Mouse (Mus musculus): ENCODE measurements around the gene Ak2. TPM values are rescaled to one million over a fixed set of nuclear protein-coding genes. Genes with fewer than 3 reads are reported as not detected.
A peak's percentile ranks its signal among the peaks of the same experiment; 100 is the strongest.

Gene Ak2
- polyA plus RNA-seq, 1 experiment from 2014 or later, result 168 TPM

DNA sequence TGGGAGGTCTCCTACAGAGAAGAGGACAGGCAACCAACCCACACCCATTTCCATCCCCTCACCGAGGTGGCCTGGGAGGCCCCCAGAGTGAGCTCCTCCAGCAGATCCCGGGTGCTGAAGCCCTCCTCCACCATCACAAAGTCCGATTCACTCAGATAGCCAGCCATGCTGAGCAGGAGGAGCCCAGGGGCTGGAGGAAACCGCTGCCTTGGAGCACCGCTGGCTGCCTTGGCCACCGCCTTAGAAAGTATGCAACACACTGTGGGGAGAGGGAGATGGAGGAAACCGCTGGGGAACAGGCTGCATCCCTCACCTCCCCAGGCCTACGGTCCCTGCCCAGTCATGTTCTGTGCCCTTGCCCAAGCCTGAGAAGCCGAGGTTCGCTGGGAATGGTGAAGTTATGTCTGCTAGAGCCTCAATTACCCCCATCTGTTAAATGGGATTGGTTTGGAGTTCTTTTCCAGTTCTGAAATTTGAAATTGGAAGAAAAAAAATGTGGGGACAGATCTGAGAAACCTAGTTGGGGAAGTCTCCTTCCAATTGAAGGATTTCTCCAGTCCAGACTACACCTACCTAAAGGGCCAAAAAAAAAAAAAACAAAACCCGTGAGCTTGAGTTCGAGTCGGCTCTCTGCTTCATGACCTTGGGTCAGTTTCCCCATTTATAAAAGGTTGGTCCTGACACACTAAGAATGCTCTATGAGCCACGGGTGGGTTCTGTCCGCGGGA lies 30.3 kb upstream of the Ak2 start:
- peaks cover 38% of the 10 kb centered on the region for H3K4me1 ChIP-seq (replicated peaks)
- WGBS, result 3% methylated on average over 16 of the region's 16 CpGs
- peak; percentile 30 for DNase-seq (ENCODE audit: low spot score)

DNA sequence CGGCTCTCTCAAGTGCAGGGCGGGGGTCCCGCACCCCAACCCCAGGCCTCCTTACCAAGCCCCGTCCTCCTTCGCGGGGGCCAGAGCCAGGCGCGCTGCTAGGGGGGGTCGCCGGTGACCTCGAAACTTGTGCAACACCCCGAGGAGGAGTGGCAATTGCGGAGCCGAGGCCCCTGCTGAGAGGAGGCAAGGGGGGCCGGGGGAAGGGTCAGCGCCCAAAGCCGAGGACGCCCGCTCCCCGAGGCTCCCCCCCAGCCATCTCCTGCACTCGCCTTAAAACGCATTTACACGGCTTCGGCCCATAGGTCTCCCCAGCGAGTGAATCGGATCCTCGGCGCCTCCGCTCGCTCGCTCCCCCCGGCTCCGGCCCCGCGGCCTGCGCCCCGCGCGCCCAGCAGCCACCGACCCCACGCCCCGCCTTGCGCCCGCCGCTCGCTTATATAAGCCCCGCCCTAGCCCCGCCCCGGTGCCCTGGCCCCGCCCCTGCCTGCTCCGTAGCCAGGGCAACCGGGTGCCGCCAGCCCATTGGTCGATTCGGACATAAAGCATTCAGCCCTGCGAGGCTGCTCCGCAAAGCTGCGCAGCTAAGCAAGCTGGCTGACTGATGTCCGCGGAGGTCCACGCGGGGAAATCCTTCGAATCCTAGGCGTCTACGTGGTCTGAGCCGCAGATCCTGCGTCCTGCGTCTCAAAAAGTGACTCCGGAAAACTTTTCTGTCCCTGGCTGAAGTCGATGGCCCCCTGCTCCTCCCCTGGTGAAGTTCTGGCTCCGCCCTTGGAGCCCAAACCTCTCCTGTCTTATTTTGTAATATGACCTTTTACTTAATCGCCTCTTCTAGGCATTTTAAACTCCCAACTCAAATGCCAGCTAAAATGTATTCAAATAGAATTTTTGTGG lies 29.5 kb upstream of the Ak2 start, which contains the start of gene Azin2:
TSS of gene Azin2 (minus strand) at position 414 of the 897 bp plus-strand sequence.
- peak within 1 kb of the TSS; percentile 81 for H3K4me3 ChIP-seq
- H3K27ac ChIP-seq, result peak within 1 kb of the TSS; percentile 93
- no peaks in the 10 kb centered on the region for H3K36me3 ChIP-seq
- H3K9me3 ChIP-seq, result no peaks in the 10 kb centered on the region
- H3K27me3 ChIP-seq (ENCODE audit: insufficient read depth, poor library complexity, severe bottlenecking), result peaks cover 45% of the 10 kb centered on the region
- peaks cover 42% of the 10 kb centered on the region for H3K4me1 ChIP-seq (replicated peaks)
- DNase-seq (ENCODE audit: low spot score), result peak; percentile 97
- under 1% methylated on average over 72 of the region's 72 CpGs for WGBS

More for the DNA sequence above, 30.3 kb upstream of the Ak2 start:
- H3K9me3 ChIP-seq, result no peaks in the 10 kb centered on the region
- H3K27ac ChIP-seq, result peak overlapping the region; percentile 93
- peaks cover 45% of the 10 kb centered on the region for H3K27me3 ChIP-seq (ENCODE audit: insufficient read depth, poor library complexity, severe bottlenecking)
- no peaks in the 10 kb centered on the region for H3K36me3 ChIP-seq
- H3K4me3 ChIP-seq, result peak overlapping the region; percentile 81

DNA sequence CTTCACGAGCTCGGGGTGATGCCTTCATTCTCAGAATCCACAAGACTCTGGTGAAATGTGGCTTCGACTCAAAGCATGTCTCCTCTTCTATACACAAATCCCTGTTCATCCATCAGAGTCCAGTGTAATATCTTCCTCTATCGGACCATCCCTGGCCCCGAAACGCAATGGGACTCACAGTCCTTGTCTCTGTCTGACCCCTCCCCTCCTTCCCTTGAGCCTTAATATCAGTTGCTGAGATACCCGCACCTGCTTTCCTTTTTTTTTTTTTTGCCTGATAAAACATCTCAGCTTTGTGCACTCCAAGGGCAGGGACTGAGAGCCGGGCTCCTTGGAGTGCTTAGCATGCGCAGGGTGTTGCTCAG lies 28.9 kb upstream of the Ak2 start:
- Histone ChIP-seq H3K27me3 (ENCODE audit: insufficient read depth, poor library complexity, severe bottlenecking) (peaks cover 45% of the 10 kb centered on the region), H3K36me3 (no peaks in the 10 kb centered on the region), H3K4me3 (peak overlapping the region; percentile 81), H3K4me1 (replicated peaks) (peaks cover 37% of the 10 kb centered on the region), H3K9me3 (no peaks in the 10 kb centered on the region), H3K27ac (peak overlapping the region; percentile 93; the same call in 1 of the 2 replicates)
- DNase-seq (ENCODE audit: low spot score), result no peak
- WGBS, result 9% methylated on average over 9 of the region's 9 CpGs

DNA sequence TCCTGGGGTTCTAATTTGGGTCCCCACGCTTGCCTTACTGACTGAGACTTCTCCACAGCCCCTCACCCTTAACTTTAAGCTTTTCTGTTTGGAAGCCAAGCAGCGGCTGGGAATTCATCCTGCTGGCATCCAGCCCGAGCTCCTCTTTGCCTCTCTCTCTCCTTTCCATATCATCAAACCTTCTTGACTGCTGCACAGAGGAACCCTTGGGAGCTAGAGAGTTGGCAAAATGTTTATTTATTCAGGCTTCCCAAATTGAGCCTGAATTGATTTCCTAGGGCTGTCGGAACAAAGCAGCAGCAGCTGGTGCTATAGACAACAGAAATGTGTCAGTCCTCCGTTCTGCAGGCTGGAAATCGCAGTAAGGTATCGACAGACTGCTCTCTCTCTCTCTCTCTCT lies 25.0 kb upstream of the Ak2 start:
- H3K27me3 ChIP-seq (ENCODE audit: insufficient read depth, poor library complexity, severe bottlenecking), result peaks cover 25% of the 10 kb centered on the region
- H3K36me3 ChIP-seq, result no peaks in the 10 kb centered on the region
- peaks cover 26% of the 10 kb centered on the region for H3K4me1 ChIP-seq (replicated peaks)
- 45% methylated on average over 7 of the region's 7 CpGs for WGBS
- H3K9me3 ChIP-seq, result no peaks in the 10 kb centered on the region
- no peak overlapping the region for H3K4me3 ChIP-seq
- no peak for DNase-seq (ENCODE audit: low spot score)
- H3K27ac ChIP-seq, result 0 out of 2 replicates have a peak overlapping the region, but pooled peaks have one; percentile 35

DNA sequence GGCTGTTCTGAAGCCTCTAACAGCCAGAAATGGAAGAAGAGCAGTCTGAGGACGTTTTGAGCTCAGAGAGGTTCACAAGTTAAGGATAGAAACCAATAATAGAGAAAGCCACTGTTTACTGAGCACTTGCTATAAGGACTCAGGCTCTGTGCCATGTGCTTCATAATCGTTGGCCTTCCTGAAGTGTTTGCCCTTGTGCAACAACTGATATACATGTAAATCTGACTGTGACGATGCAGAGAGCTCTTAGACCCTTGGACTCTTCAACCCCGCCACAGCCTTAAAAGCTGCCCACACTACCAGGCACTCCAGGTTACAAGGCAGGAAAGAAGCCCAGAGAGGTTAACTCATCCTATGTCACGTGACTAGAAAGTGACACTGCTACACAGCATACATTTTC lies 22.7 kb upstream of the Ak2 start:
- no peaks in the 10 kb centered on the region for H3K9me3 ChIP-seq
- 84% methylated on average over 5 of the region's 5 CpGs for WGBS
- no peak for DNase-seq (ENCODE audit: low spot score)
- no peak overlapping the region for H3K27ac ChIP-seq
- no peaks in the 10 kb centered on the region for H3K36me3 ChIP-seq
- H3K27me3 ChIP-seq (ENCODE audit: insufficient read depth, poor library complexity, severe bottlenecking), result peaks cover 16% of the 10 kb centered on the region
- no peak overlapping the region for H3K4me3 ChIP-seq
- H3K4me1 ChIP-seq (replicated peaks), result peaks cover 15% of the 10 kb centered on the region

DNA sequence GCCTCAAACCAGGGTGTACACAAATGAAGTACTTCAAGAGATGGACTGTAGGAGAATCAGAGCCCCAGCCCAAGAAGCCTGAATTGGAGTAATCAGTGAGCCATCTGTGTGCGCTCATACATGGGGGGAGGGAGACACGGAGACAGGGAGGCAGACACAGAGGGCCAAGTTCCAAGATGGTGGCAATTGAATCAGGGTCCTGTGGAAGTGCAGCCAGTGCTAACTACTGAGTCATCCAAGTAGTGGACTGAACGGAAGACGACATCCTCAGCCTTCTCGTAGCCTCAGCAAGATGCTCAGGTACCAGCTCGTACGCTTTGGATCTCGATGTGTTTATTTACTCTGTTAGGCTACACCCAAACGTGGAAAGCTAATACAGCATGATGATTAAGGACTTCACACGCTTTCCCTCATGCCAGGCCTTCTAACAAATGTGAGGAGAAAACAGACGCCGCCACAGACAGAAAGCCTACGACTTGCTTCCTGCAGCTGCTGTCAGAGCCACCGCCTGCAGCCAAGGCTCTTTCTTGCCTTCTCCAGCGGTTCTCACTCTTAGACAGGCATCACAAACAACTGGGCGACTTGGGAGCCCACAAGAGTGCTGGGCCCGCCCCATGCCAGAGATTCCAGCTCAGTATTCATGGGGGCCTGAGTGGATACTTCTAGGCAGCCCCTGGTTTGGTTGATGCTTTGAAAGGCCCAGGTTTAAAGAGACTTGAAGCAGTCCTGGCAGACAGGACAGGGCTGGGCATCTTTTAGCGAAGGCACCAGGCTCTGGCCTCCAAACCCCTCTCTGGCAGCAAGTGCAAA lies 21.9 kb upstream of the Ak2 start:
- DNase-seq (ENCODE audit: low spot score), result no peak
- 74% methylated on average over 18 of the region's 18 CpGs for WGBS
- H3K4me3 ChIP-seq, result no peak overlapping the region
- peaks cover 11% of the 10 kb centered on the region; the same call in 1 of the 2 replicates for H3K27me3 ChIP-seq (ENCODE audit: insufficient read depth, poor library complexity, severe bottlenecking)
- H3K9me3 ChIP-seq, result no peaks in the 10 kb centered on the region
- H3K27ac ChIP-seq, result no peak overlapping the region
- H3K4me1 ChIP-seq (replicated peaks), result peaks cover 15% of the 10 kb centered on the region
- H3K36me3 ChIP-seq, result no peaks in the 10 kb centered on the region

DNA sequence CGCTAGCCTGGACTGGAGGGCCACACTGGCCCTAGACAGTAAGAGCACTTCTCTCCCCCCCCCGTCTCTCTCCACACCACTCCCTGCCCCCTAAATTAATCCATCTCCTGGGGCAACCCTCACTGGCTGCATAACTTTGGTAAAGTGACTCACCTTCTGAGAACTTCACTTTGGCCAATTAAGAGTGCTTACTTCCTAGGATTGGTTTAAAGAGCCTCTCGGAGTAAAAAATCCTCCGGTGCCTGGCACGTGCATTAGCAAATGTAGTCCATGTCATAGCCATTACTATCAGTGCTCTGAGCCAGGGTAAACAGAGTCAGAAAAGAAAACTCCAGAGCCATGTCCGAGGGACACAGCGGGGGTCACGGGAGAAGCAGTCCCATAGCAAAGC lies 21.3 kb upstream of the Ak2 start:
- Histone ChIP-seq H3K9me3 (no peaks in the 10 kb centered on the region), H3K36me3 (no peaks in the 10 kb centered on the region), H3K4me1 (replicated peaks) (peaks cover 15% of the 10 kb centered on the region), H3K4me3 (no peak overlapping the region), H3K27ac (no peak overlapping the region), H3K27me3 (ENCODE audit: insufficient read depth, poor library complexity, severe bottlenecking) (peaks cover 5% of the 10 kb centered on the region; the same call in 1 of the 2 replicates)
- 83% methylated on average over 7 of the region's 8 CpGs for WGBS
- DNase-seq (ENCODE audit: low spot score), result no peak

DNA sequence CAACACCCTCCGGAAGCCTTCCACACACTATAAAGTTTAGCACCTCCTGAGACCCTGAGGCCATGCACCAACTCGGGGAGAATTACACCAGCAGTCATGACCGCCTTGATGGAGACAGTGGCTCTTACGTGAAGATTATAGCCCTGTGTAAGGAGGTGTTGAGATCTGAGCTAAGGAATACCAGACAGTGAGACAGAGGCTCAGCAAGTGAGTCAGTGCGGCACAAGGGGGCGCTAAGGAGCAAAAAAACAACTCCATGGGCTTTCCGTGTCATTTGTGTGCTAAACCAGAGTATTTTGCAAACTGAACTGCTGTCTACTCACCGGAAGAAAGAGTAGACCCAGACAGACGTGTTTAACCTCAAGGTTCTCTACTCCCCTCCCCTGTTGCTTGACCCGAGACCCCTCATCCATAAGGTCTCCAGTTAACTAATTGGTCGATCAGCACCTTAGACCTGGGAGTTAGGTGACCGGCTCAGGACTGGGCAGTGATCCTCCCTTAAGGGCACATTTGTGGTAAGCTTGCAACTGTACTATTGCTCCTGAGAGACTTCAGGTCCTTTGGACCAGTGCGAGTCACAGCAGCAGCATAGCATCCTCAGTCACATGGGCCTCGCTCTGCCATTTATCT lies 20.6 kb upstream of the Ak2 start:
- no peaks in the 10 kb centered on the region for H3K9me3 ChIP-seq
- DNase-seq (ENCODE audit: low spot score), result peak; percentile 73
- H3K4me1 ChIP-seq (replicated peaks), result peaks cover 15% of the 10 kb centered on the region
- WGBS, result 44% methylated on average over 14 of the region's 14 CpGs
- H3K4me3 ChIP-seq, result no peak overlapping the region
- no peaks in the 10 kb centered on the region for H3K36me3 ChIP-seq
- H3K27me3 ChIP-seq (ENCODE audit: insufficient read depth, poor library complexity, severe bottlenecking), result peaks cover 4% of the 10 kb centered on the region; the same call in 1 of the 2 replicates
- H3K27ac ChIP-seq, result no peak overlapping the region

DNA sequence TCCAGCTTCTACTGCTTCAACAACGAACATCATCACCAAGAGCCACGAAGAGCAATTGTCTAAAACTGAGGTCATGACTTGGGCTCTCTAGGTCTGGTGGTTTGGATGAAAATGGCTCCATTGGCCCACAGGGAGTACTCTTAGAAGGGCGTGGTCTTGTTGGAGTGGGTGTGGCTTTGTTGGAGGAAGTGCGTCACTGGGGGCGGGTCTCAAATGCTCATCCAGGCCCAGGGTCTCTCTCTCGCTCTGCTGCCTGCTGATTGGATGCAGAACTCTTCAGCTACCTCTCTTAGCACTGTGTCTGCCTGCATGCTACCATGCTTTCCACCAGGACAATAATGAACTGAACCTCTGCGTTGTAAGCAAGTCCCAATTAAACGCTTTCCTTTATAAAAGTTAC lies 17.1 kb upstream of the Ak2 start:
- Histone ChIP-seq H3K27ac (no peak overlapping the region), H3K4me1 (replicated peaks) (0 out of 2 replicates have a peak, but pooled peaks cover 4% of the 10 kb centered on the region), H3K4me3 (no peak overlapping the region), H3K9me3 (no peaks in the 10 kb centered on the region), H3K27me3 (ENCODE audit: insufficient read depth, poor library complexity, severe bottlenecking) (no peaks in the 10 kb centered on the region), H3K36me3 (no peaks in the 10 kb centered on the region)
- WGBS, result 86% methylated on average over 8 of the region's 8 CpGs
- no peak for DNase-seq (ENCODE audit: low spot score)

DNA sequence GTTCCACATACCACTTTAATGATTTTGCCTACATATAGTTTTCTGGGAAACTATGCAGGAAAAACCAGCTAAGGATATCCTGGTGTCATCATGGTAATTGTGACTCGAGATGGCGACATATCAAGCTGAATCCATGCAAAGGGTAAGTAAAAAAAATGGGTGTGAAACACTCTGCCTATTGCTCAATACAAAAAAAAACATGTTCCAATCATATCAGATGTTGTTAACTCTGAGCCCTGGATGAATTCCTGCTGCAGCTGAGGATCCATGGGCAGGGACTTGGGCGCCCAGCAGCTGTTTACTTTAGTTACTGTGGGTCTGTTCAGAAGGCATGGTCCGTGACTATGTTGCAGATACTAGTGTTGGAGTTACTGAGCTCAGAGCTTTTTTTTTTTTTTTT lies 15.2 kb upstream of the Ak2 start:
- no peak for DNase-seq (ENCODE audit: low spot score)
- WGBS, result 88% methylated on average over 4 of the region's 4 CpGs
- Histone ChIP-seq H3K27ac (no peak overlapping the region), H3K4me1 (replicated peaks) (no peaks in the 10 kb centered on the region), H3K27me3 (ENCODE audit: insufficient read depth, poor library complexity, severe bottlenecking) (no peaks in the 10 kb centered on the region), H3K4me3 (no peak overlapping the region), H3K9me3 (no peaks in the 10 kb centered on the region), H3K36me3 (no peaks in the 10 kb centered on the region)

DNA sequence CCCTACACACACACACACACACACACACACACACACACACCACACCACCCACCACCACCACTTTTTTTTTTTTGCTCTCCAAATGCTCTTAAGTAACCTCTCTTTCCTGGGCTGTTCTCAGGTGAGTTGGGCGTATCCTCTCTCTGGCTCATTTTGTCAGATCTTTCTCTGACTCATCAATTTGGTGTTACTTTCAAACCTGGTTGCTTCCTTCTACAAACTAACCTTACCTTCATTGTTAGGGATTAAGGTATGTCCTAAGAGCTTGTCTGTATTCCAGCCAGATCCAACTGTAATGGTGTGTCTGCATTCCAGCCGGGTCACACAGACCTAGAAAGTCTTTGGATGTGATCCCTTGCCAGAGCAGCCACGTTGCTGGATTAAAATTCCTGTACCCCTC lies 14.5 kb upstream of the Ak2 start:
- no peak for DNase-seq (ENCODE audit: low spot score)
- no peak overlapping the region for H3K27ac ChIP-seq
- H3K9me3 ChIP-seq, result no peaks in the 10 kb centered on the region
- 76% methylated on average over 3 of the region's 3 CpGs for WGBS
- no peaks in the 10 kb centered on the region for H3K27me3 ChIP-seq (ENCODE audit: insufficient read depth, poor library complexity, severe bottlenecking)
- no peaks in the 10 kb centered on the region for H3K36me3 ChIP-seq
- no peaks in the 10 kb centered on the region for H3K4me1 ChIP-seq (replicated peaks)
- H3K4me3 ChIP-seq, result no peak overlapping the region

DNA sequence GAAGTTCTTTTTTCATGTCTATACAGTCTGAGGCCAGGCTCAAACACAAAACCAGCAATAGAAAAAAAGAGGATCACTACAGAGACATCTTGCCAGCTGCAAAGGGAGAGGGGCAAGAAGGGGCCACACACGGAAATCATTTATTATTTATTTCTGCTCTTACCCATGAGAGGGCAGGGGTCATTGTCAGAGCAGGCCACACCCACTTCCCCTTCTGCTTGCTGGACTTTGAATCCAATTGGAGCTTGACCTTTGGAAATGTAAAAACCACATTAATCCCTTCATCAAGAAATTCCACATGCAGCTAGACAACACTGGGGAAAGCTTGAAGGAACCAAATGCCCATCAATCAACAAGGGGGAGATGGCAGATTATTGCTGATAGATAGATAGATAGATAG lies 13.1 kb upstream of the Ak2 start:
- H3K4me3 ChIP-seq, result no peak overlapping the region
- no peak overlapping the region for H3K27ac ChIP-seq
- H3K36me3 ChIP-seq, result no peaks in the 10 kb centered on the region
- H3K4me1 ChIP-seq (replicated peaks), result no peaks in the 10 kb centered on the region
- no peaks in the 10 kb centered on the region for H3K27me3 ChIP-seq (ENCODE audit: insufficient read depth, poor library complexity, severe bottlenecking)
- DNase-seq (ENCODE audit: low spot score), result no peak
- 67% methylated on average over 1 of the region's 1 CpGs for WGBS
- H3K9me3 ChIP-seq, result no peaks in the 10 kb centered on the region

Data from hindbrain, embryonic 10.5 days (tissue).